Mouse (Mus musculus): Measurements from ENCODE around the gene Vamp9. TPM values are rescaled to one million over a fixed set of nuclear protein-coding genes. Genes with fewer than 3 reads are reported as not detected.
A peak's percentile ranks its signal among the peaks of the same experiment; 100 is the strongest.

The Vamp9 gene
- polyA plus RNA-seq, 1 experiment from 2014 or later, result 0.62 TPM

GRCm38 (mm10) chr5:99891516-99892441, 14.3 kb upstream of the Vamp9 start:
- Histone ChIP-seq H3K4me2 (no peak overlapping the region), H3K27me3 (no peaks in the 10 kb centered on the region), H3K4me1 (no peaks in the 10 kb centered on the region), H3K9me3 (replicated peaks) (no peaks in the 10 kb centered on the region), H3K36me3 (ENCODE audit: poor library complexity, severe bottlenecking) (no peaks in the 10 kb centered on the region), H3K4me3 (no peak overlapping the region), H3K27ac (no peak overlapping the region), H3K9ac (no peak overlapping the region)
- peak; percentile 80; the same call in 1 of the 2 replicates for ATAC-seq
- 66% methylated on average over 12 of the region's 12 CpGs for WGBS

- no peaks in the 10 kb centered on the region for H3K4me1 ChIP-seq
- H3K27me3 ChIP-seq, result no peaks in the 10 kb centered on the region
- no peak overlapping the region for H3K9ac ChIP-seq
- H3K4me3 ChIP-seq, result no peak overlapping the region
- no peak overlapping the region for H3K27ac ChIP-seq
- no peaks in the 10 kb centered on the region for H3K9me3 ChIP-seq (replicated peaks)
- H3K4me2 ChIP-seq, result no peak overlapping the region
- H3K36me3 ChIP-seq (ENCODE audit: poor library complexity, severe bottlenecking), result no peaks in the 10 kb centered on the region
- WGBS, result 9% methylated on average over 6 of the region's 6 CpGs
- ATAC-seq, result peak; percentile 89
Measured at GRCm38 (mm10) chr5:99900041-99900440, 6.0 kb upstream of the Vamp9 start.

DNA sequence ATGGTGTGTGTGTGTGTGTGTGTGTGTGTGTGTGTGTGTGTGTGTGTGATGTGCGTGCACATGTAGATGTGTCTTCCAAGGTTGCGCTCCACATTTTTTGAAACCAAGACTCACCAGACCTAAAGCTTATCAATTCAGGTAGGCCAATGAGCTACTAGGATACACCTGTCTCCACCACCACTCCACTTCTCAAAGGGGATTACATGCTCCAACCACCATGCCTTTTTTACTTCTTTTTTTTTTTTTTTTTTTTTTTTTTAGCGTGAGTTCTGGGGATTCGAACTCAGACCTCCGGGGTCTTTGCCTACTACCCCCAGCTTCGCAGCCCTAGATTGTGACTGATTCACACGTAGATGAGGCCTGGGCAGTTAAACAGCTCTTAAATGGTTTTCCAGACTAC, 323 bp upstream of the Vamp9 start:
- Histone ChIP-seq H3K9me3 (replicated peaks) (no peaks in the 10 kb centered on the region), H3K4me3 (peak overlapping the region; percentile 60), H3K4me1 (peaks cover 4% of the 10 kb centered on the region; the same call in 1 of the 2 replicates), H3K36me3 (ENCODE audit: poor library complexity, severe bottlenecking) (no peaks in the 10 kb centered on the region), H3K27ac (no peak overlapping the region), H3K27me3 (no peaks in the 10 kb centered on the region), H3K9ac (peak overlapping the region; percentile 71; the same call in 1 of the 2 replicates), H3K4me2 (peak overlapping the region; percentile 65)
- ATAC-seq, result no peak
- WGBS, result 70% methylated on average over 7 of the region's 7 CpGs

- no peaks in the 10 kb centered on the region for H3K27me3 ChIP-seq
- no peaks in the 10 kb centered on the region for H3K4me1 ChIP-seq
- H3K27ac ChIP-seq, result no peak overlapping the region
- no peak overlapping the region for H3K4me2 ChIP-seq
- H3K36me3 ChIP-seq (ENCODE audit: poor library complexity, severe bottlenecking), result no peaks in the 10 kb centered on the region
- no peaks in the 10 kb centered on the region for H3K9me3 ChIP-seq (replicated peaks)
- WGBS, result 56% methylated on average over 7 of the region's 7 CpGs
- ATAC-seq, result no peak
- no peak overlapping the region for H3K9ac ChIP-seq
- H3K4me3 ChIP-seq, result no peak overlapping the region
Measured at GRCm38 (mm10) chr5:99915494-99915893, 9.4 kb downstream of the Vamp9 start.

DNA sequence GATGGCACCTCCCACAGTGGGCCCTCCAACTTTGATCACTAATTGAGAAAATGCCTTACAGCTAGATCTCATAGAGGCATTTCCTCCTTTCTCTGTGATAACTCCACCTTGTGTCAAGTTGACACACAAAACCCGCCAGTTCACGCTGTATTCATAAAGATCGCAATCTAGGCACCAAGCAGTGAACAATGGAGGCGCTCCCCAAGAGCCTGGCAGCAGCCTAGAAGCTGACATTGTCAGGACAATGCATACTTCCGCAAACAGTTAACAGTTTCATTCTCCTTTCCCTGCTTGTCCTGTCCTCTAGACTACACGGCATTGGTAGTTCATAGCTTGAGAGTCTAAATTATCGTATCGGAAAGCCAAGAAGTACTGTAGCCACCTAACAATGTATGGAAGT, 16.0 kb downstream of the Vamp9 start:
- 77% methylated on average over 8 of the region's 8 CpGs for WGBS
- H3K36me3 ChIP-seq (ENCODE audit: poor library complexity, severe bottlenecking), result no peaks in the 10 kb centered on the region
- no peak overlapping the region for H3K27ac ChIP-seq
- H3K4me1 ChIP-seq, result no peaks in the 10 kb centered on the region
- no peaks in the 10 kb centered on the region for H3K27me3 ChIP-seq
- no peak overlapping the region for H3K9ac ChIP-seq
- no peak overlapping the region for H3K4me2 ChIP-seq
- ATAC-seq, result no peak
- H3K4me3 ChIP-seq, result no peak overlapping the region
- H3K9me3 ChIP-seq (replicated peaks), result no peaks in the 10 kb centered on the region

- Histone ChIP-seq H3K27ac (no peak overlapping the region), H3K4me1 (no peaks in the 10 kb centered on the region), H3K4me2 (no peak overlapping the region), H3K9ac (no peak overlapping the region), H3K36me3 (ENCODE audit: poor library complexity, severe bottlenecking) (no peaks in the 10 kb centered on the region), H3K4me3 (no peak overlapping the region), H3K9me3 (replicated peaks) (no peaks in the 10 kb centered on the region), H3K27me3 (no peaks in the 10 kb centered on the region)
- ATAC-seq, result no peak
- WGBS, result 52% methylated on average over 4 of the region's 4 CpGs
Measured at GRCm38 (mm10) chr5:99927951-99928350, 21.9 kb downstream of the Vamp9 start.

- no peaks in the 10 kb centered on the region for H3K9me3 ChIP-seq (replicated peaks)
- H3K36me3 ChIP-seq (ENCODE audit: poor library complexity, severe bottlenecking), result no peaks in the 10 kb centered on the region
- no peak overlapping the region for H3K4me2 ChIP-seq
- H3K27ac ChIP-seq, result no peak overlapping the region
- no peaks in the 10 kb centered on the region for H3K4me1 ChIP-seq
- no peak for ATAC-seq
- WGBS, result 89% methylated on average over 6 of the region's 6 CpGs
- no peak overlapping the region for H3K4me3 ChIP-seq
- H3K9ac ChIP-seq, result no peak overlapping the region
- H3K27me3 ChIP-seq, result no peaks in the 10 kb centered on the region
Measured at GRCm38 (mm10) chr5:99931910-99932309, 25.9 kb downstream of the Vamp9 start.

GRCm38 (mm10) chr5:99939440-99939839, 33.4 kb downstream of the Vamp9 start:
- no peak overlapping the region for H3K4me3 ChIP-seq
- WGBS, result 86% methylated on average over 3 of the region's 3 CpGs
- H3K9me3 ChIP-seq (replicated peaks), result peaks cover 5% of the 10 kb centered on the region
- H3K9ac ChIP-seq, result no peak overlapping the region
- H3K36me3 ChIP-seq (ENCODE audit: poor library complexity, severe bottlenecking), result 0 out of 2 replicates have a peak, but pooled peaks cover 2% of the 10 kb centered on the region
- H3K27ac ChIP-seq, result no peak overlapping the region
- no peak overlapping the region for H3K4me2 ChIP-seq
- ATAC-seq, result no peak; the same call in 1 of the 2 replicates
- no peaks in the 10 kb centered on the region for H3K27me3 ChIP-seq
- H3K4me1 ChIP-seq, result 0 out of 2 replicates have a peak, but pooled peaks cover 2% of the 10 kb centered on the region

GRCm38 (mm10) chr5:99941273-99941672, 35.2 kb downstream of the Vamp9 start:
- H3K36me3 ChIP-seq (ENCODE audit: poor library complexity, severe bottlenecking), result peaks cover 10% of the 10 kb centered on the region
- 0 out of 2 replicates have a peak, but pooled peaks cover 2% of the 10 kb centered on the region for H3K4me1 ChIP-seq
- WGBS, result 83% methylated on average over 10 of the region's 10 CpGs
- peaks cover 13% of the 10 kb centered on the region for H3K9me3 ChIP-seq (replicated peaks)
- no peaks in the 10 kb centered on the region for H3K27me3 ChIP-seq
- H3K9ac ChIP-seq, result no peak overlapping the region
- no peak overlapping the region for H3K27ac ChIP-seq
- no peak overlapping the region for H3K4me3 ChIP-seq
- ATAC-seq, result no peak
- H3K4me2 ChIP-seq, result no peak overlapping the region

DNA sequence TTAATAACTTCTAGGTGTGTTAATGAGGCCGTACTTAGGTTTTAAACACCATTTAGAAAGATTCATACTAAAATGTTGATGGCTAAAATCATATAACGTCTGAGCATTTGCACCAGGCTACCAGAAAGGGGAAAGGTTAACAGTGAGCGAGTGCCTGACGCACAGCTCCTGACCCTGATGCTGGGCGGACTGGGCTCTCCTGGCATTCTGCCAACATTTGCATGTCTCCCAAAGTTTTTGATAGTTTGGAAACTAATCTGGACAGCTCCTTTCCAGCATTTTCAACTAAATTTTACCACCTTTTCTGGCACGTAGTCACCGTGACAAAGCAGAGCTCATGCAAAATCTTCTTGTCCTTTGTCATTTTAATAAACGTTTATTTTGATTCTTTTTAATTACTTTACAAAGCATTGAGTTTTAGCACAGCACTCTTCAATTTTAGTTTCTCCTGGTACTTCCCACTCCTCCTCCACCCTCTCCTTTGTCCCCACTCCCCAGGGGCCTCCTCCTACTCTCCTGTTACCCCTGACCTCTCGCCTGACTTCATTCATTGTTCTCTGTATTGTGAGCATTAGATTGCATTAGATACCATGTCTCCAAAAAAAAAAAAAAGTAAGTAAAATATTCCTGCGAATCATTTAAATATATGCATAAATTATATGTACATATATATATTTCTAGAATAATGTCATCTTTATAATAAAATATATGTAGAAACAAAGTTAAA, 35.9 kb downstream of the Vamp9 start:
- Histone ChIP-seq H3K4me2 (no peak overlapping the region), H3K9me3 (replicated peaks) (peaks cover 13% of the 10 kb centered on the region), H3K27me3 (no peaks in the 10 kb centered on the region), H3K4me1 (0 out of 2 replicates have a peak, but pooled peaks cover 2% of the 10 kb centered on the region), H3K36me3 (ENCODE audit: poor library complexity, severe bottlenecking) (peaks cover 10% of the 10 kb centered on the region), H3K9ac (no peak overlapping the region), H3K27ac (no peak overlapping the region), H3K4me3 (no peak overlapping the region)
- ATAC-seq, result no peak
- WGBS, result 36% methylated on average over 10 of the region's 10 CpGs

- ATAC-seq, result no peak
- no peak overlapping the region for H3K4me2 ChIP-seq
Measured at GRCm38 (mm10) chr5:99952513-99952912, 46.5 kb downstream of the Vamp9 start.

DNA sequence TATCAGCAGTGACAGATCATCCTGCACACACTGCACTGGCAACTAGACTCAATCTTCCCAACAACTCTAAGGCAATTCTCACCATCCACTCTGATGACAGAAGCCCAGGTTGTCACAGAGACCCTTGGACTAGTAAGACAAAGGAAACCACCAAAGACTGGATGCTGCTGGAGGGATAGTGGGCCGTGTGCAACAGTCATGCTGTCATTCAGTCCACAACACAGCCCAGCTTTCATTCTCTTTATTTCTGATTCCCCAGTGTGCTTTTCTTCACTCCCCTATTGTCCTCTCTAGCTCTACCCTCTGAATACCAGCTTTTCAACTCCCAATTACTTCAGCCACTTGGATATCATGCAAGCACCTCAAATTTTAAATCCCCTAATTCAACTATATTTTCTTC, 47.8 kb downstream of the Vamp9 start:
- ATAC-seq, result peak; percentile 52
- peaks cover 13% of the 10 kb centered on the region for H3K4me1 ChIP-seq
- no peak overlapping the region for H3K9ac ChIP-seq
- no peaks in the 10 kb centered on the region for H3K27me3 ChIP-seq
- no peaks in the 10 kb centered on the region for H3K9me3 ChIP-seq (replicated peaks)
- peak overlapping the region; percentile 48 for H3K27ac ChIP-seq
- no peak overlapping the region for H3K4me2 ChIP-seq
- 9% methylated on average over 1 of the region's 1 CpGs for WGBS
- peaks cover 40% of the 10 kb centered on the region for H3K36me3 ChIP-seq (ENCODE audit: poor library complexity, severe bottlenecking)
- H3K4me3 ChIP-seq, result no peak overlapping the region

More at GRCm38 (mm10) chr5:99952513-99952912, 46.5 kb downstream of the Vamp9 start:
- no peak overlapping the region for H3K4me3 ChIP-seq
- H3K27ac ChIP-seq, result no peak overlapping the region
- 94% methylated on average over 5 of the region's 5 CpGs for WGBS
- no peaks in the 10 kb centered on the region for H3K27me3 ChIP-seq
- peaks cover 27% of the 10 kb centered on the region; the same call in 1 of the 2 replicates for H3K36me3 ChIP-seq (ENCODE audit: poor library complexity, severe bottlenecking)
- peaks cover 13% of the 10 kb centered on the region for H3K4me1 ChIP-seq
- H3K9me3 ChIP-seq (replicated peaks), result no peaks in the 10 kb centered on the region
- no peak overlapping the region for H3K9ac ChIP-seq

All from forebrain, embryonic 13.5 days (tissue).